Mouse (Mus musculus) lung, embryonic 15.5 days (tissue): Measurements from ENCODE around the gene Pde6b. TPM values are rescaled to one million over a fixed set of nuclear protein-coding genes. Genes with fewer than 3 reads are reported as not detected.

Experiments
- ATAC-seq: fragments of 200-750 bp; cut with Nextera tagmentation; 2 replicates; pipeline ENCODE4 v1.8.0; 2017; ENCODE audit warnings: moderate number of reproducible peaks, borderline replicate concordance; ENCODE audit not compliant: low FRiP score, low TSS enrichment; ENCODE audit errors: extremely low read depth
- H3K27ac ChIP-seq: fragments of 300-500 bp; sonication (generic); 2 replicates; pipeline ENCODE4 v1.5.1; 2015; ENCODE audit warnings: moderate library complexity, mild to moderate bottlenecking, inconsistent platforms
- H3K27me3 ChIP-seq: fragments of 300-500 bp; sonication (generic); 2 replicates; pipeline ENCODE4 v1.6.1; 2015; ENCODE audit warnings: inconsistent platforms
- H3K36me3 ChIP-seq: fragments of 300-500 bp; sonication (generic); 2 replicates; pipeline ENCODE4 v1.6.1; 2015; ENCODE audit warnings: inconsistent platforms
- H3K4me1 ChIP-seq: fragments of 300-500 bp; sonication (generic); 2 replicates; pipeline ENCODE4 v1.6.1; 2015; ENCODE audit warnings: inconsistent platforms
- H3K4me2 ChIP-seq: fragments of 300-500 bp; sonication (generic); 2 replicates; pipeline ENCODE4 v1.6.1; 2015; ENCODE audit warnings: inconsistent platforms, mild to moderate bottlenecking, moderate library complexity
- H3K4me3 ChIP-seq: fragments of 300-500 bp; sonication (generic); 2 replicates; pipeline ENCODE4 v1.5.1; 2015; ENCODE audit warnings: mild to moderate bottlenecking, inconsistent platforms
- H3K9ac ChIP-seq: fragments of 300-500 bp; sonication (generic); 2 replicates; pipeline ENCODE4 v1.6.1; 2015; ENCODE audit warnings: inconsistent platforms
- H3K9me3 ChIP-seq: fragments of 300-500 bp; sonication (generic); 2 replicates; pipeline ENCODE4 v1.6.1; 2016; ENCODE audit warnings: inconsistent platforms
- WGBS: fragments of 180-500 bp; shearing (Covaris S2); methylation state at CpG from one replicate; pipeline ENCODE4 v1.1.7; 2015; 5-methylcytosine and 5-hydroxymethylcytosine counted together
- polyA plus RNA-seq: library from polyadenylated mRNA; unstranded; fragments of >200 nt; fragmentation: Nextera tagmentation; extraction: Ambion mirVana; gene quantifications from 2 replicates; pipeline ENCODE4 v1.2.1, GENCODE M21; 2015

Gene Pde6b
- polyA plus RNA-seq, 1 experiment from 2014 or later = 0.32 TPM

DNA sequence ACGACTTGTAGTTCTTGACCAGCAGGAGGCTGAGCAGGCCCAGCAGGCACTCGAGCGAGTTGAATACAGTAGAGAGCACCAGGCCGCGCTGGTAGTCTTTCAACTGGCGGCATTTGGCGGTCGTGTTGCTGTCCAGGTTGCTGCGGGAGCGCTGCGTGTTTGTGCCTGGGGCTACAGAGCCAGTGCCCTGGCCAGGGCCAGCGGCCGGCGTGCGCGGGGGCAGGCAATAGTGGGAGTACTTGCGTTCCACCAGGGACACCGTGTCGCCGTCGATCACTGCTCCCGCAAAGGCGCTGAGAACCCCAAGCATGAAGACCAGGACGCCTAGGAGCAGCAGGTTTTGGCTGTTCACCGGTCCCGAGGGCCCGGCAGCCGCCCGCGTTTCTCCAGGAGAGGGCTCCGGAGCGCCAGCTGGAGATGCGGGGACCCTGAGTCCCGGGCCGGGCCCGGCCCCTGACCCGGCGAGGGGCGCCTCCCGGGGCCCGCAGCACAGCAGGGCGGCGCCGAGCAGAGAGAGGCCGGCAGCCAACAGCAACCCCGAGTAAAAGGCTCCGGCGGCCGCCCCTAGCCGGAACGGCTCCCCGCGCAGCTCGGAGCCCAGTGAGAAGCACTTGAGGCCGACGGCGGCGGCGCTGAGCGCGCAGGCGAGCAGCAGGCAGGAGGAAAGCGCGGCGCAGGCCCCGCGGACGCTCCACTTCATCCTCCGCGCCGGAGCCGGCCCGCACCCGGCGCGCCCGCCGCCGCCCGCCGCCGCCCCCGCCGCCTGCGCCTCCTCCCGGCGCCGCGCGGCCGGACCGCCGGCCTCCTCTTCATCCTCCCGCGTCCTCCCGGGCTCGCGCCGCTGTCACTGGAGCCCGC lies 21.0 kb upstream of the Pde6b start:
- H3K9ac ChIP-seq = peak overlapping the region; percentile 22; the same call in 1 of the 2 replicates
- WGBS = under 1% methylated on average over 84 of the region's 100 CpGs

DNA sequence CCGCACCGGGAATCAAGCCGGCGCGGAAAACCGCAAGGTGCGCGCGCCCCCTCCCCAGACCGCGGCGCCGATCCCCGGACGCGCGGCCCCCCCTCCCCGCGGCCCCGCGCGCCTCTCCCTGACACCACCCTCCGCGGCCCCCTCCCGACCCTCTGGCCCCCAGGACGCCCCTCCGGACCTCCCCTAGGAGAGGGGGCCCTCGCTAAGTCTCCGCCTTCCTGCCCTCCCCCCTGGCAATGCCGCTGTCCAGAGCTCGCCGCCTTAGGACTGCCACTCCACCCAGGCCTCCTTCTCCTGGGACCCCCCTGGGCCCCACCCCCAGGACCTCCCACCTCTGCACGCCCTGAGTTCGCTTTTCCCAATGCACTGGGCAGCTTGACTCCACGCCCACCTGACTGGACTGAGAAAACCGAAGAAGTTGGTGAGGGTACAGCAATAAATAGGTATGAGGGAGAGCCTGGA lies 20.3 kb upstream of the Pde6b start, which contains the start of gene Gm42517:
Gm42517 (minus strand) TSS at position 52 of the 462 bp plus-strand sequence.
- peaks cover 97% of the 10 kb centered on the region for H3K27me3 ChIP-seq
- H3K4me1 ChIP-seq = peaks cover 32% of the 10 kb centered on the region
- no peaks in the 10 kb centered on the region for H3K36me3 ChIP-seq
- peak; percentile 29; the same call in 1 of the 2 replicates for ATAC-seq
- no peaks in the 10 kb centered on the region for H3K9me3 ChIP-seq
- peak within 1 kb of the TSS; percentile 97 for H3K4me2 ChIP-seq
- H3K27ac ChIP-seq = no peak within 1 kb of the TSS
- H3K9ac ChIP-seq = peak within 1 kb of the TSS; percentile 22; the same call in 1 of the 2 replicates
- 2% methylated on average over 19 of the region's 36 CpGs for WGBS
- peak within 1 kb of the TSS; percentile 52 for H3K4me3 ChIP-seq

More for the DNA sequence above, 21.0 kb upstream of the Pde6b start:
- Histone ChIP-seq H3K4me2 (peak overlapping the region; percentile 97), H3K27ac (no peak overlapping the region), H3K4me3 (peak overlapping the region; percentile 52), H3K9me3 (no peaks in the 10 kb centered on the region), H3K36me3 (no peaks in the 10 kb centered on the region), H3K4me1 (peaks cover 32% of the 10 kb centered on the region), H3K27me3 (peaks cover 94% of the 10 kb centered on the region)
- ATAC-seq = peak; percentile 50

GRCm38 (mm10) chr5:108368446-108368845 lies 19.7 kb upstream of the Pde6b start:
- peaks cover 97% of the 10 kb centered on the region for H3K27me3 ChIP-seq
- H3K4me2 ChIP-seq = peak overlapping the region; percentile 97
- H3K9ac ChIP-seq = no peak overlapping the region
- H3K4me3 ChIP-seq = peak overlapping the region; percentile 52
- H3K36me3 ChIP-seq = no peaks in the 10 kb centered on the region
- no peak for ATAC-seq
- H3K4me1 ChIP-seq = peaks cover 32% of the 10 kb centered on the region
- H3K27ac ChIP-seq = no peak overlapping the region
- no peaks in the 10 kb centered on the region for H3K9me3 ChIP-seq
- 4% methylated on average over 6 of the region's 6 CpGs for WGBS

DNA sequence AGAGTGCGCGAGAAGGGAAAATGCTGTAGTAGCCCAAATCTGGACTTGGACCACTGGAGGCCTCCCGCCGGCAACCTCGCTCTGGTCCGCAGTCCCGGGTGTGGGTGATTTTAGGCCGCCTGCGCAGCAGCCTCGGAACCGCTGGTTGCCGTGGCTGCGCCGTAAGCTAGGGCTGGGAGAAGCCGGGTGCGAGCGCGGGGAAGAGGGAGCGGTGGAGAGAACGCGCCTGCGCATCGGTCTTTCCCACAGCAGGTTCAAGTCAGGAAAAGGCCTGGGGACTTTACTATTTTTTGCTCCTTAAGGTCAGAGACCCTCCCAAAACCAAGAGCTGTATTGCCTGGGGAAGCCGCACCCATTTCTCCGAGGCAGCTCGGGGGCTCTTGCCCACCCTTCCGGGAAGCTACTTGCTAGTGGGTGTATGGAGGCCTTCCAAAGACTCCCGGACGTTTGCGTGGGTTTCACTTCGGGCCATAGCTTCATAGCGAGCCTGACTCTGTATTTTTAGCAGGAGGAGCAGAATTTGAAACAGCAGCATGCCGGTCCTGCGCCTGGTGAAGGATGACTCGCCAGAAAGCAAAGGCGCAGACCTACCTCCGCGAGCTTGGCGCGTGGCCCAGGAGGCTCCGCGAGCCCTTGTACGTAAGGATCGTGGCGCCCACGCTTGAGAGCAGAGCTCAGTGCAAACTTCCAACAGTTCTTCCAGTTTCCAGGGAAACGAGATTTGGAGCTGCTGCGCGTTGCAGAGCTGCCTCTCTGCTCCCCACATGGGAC lies 19.2 kb upstream of the Pde6b start:
- Histone ChIP-seq H3K4me3 (peak overlapping the region; percentile 52), H3K9ac (no peak overlapping the region; the same call in 1 of the 2 replicates), H3K27me3 (peaks cover 92% of the 10 kb centered on the region), H3K4me2 (peak overlapping the region; percentile 97), H3K9me3 (no peaks in the 10 kb centered on the region), H3K36me3 (no peaks in the 10 kb centered on the region), H3K27ac (no peak overlapping the region), H3K4me1 (peaks cover 32% of the 10 kb centered on the region)
- WGBS = under 1% methylated on average over 49 of the region's 49 CpGs
- ATAC-seq = no peak

DNA sequence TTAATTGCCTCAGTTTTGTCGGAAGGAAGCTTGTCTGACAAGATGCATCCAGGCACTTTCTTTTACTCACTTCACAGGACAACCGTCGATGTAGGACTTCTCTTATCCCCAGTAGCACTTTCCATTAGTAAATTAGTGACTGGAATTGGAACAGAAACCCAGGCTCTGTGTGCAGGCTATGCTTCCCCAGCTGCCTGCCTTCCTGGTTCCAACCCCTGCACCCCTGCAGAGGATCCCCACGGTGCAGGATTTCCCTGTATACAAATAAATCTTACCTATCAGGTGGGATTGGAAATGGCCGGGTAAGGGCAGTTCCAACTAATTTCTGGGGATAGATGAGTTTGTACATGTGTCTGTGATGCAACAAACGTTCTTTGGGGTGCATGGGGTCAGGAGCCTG lies 18.2 kb upstream of the Pde6b start:
- H3K27ac ChIP-seq = no peak overlapping the region
- H3K36me3 ChIP-seq = no peaks in the 10 kb centered on the region
- 3% methylated on average over 6 of the region's 6 CpGs for WGBS
- H3K4me1 ChIP-seq = peaks cover 32% of the 10 kb centered on the region
- no peak overlapping the region for H3K4me2 ChIP-seq
- H3K4me3 ChIP-seq = no peak overlapping the region
- H3K9me3 ChIP-seq = no peaks in the 10 kb centered on the region
- H3K27me3 ChIP-seq = peaks cover 83% of the 10 kb centered on the region
- H3K9ac ChIP-seq = no peak overlapping the region
- no peak for ATAC-seq

- Histone ChIP-seq H3K4me2 (no peak overlapping the region), H3K4me3 (no peak overlapping the region), H3K9me3 (no peaks in the 10 kb centered on the region), H3K36me3 (no peaks in the 10 kb centered on the region), H3K9ac (no peak overlapping the region), H3K27ac (no peak overlapping the region), H3K27me3 (peaks cover 42% of the 10 kb centered on the region), H3K4me1 (peaks cover 6% of the 10 kb centered on the region)
- WGBS = 62% methylated on average over 5 of the region's 5 CpGs
- ATAC-seq = no peak
Measured at GRCm38 (mm10) chr5:108374079-108374478, 14.1 kb upstream of the Pde6b start.

DNA sequence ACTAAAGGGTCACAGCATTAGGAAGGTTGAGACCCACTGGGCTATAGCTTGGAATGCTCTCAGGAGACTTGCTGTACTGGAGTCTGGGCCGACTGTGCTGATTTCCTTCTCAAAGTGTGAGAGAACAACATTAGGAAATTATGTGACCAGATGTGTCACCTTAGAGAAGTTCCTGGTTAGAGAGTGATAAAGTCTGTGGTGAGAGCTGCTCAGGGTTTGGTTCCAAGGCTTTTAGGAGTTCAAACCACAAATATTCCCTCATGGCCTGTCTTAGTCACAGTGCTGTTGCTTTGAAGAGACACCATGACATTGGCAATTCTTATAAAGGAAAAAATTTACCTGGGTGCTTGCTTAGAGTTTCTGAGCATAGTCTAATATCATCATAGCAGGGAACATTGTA lies 12.1 kb upstream of the Pde6b start:
- no peaks in the 10 kb centered on the region for H3K36me3 ChIP-seq
- ATAC-seq = no peak
- no peaks in the 10 kb centered on the region for H3K9me3 ChIP-seq
- H3K27ac ChIP-seq = no peak overlapping the region
- H3K4me3 ChIP-seq = no peak overlapping the region
- 62% methylated on average over 1 of the region's 1 CpGs for WGBS
- H3K9ac ChIP-seq = no peak overlapping the region
- peaks cover 22% of the 10 kb centered on the region for H3K27me3 ChIP-seq
- no peak overlapping the region for H3K4me2 ChIP-seq
- no peaks in the 10 kb centered on the region for H3K4me1 ChIP-seq

DNA sequence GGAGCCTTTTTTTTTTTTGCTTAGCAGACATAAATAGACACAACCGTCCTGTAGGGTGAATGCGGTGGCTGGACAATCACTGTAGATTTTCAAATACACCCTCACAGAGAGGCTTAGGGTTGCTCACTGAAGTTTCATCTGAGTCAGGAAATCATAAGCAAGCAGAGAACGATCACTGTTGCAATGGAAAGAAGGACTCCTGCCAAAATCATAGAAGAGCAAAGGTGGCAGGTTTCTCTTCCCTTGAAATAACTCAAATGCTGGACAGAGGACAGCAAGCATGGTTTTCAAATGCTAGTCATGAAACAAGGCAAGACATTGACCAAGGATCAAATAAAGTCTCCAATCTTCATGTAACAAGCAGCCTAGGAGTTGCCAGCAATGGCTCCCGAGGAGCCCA lies 9.8 kb upstream of the Pde6b start:
- H3K27me3 ChIP-seq = 0 out of 2 replicates have a peak, but pooled peaks cover 2% of the 10 kb centered on the region
- H3K4me2 ChIP-seq = no peak overlapping the region
- no peak overlapping the region for H3K4me3 ChIP-seq
- H3K36me3 ChIP-seq = no peaks in the 10 kb centered on the region
- no peak overlapping the region for H3K9ac ChIP-seq
- H3K9me3 ChIP-seq = no peaks in the 10 kb centered on the region
- ATAC-seq = no peak
- no peaks in the 10 kb centered on the region for H3K4me1 ChIP-seq
- WGBS = 81% methylated on average over 4 of the region's 4 CpGs
- H3K27ac ChIP-seq = no peak overlapping the region

- Histone ChIP-seq H3K9ac (no peak overlapping the region), H3K27ac (no peak overlapping the region), H3K36me3 (no peaks in the 10 kb centered on the region), H3K4me1 (no peaks in the 10 kb centered on the region), H3K27me3 (no peaks in the 10 kb centered on the region), H3K4me3 (no peak overlapping the region), H3K9me3 (no peaks in the 10 kb centered on the region), H3K4me2 (no peak overlapping the region)
- WGBS = 81% methylated on average over 2 of the region's 2 CpGs
- no peak for ATAC-seq
Measured at GRCm38 (mm10) chr5:108385632-108386031, 2.6 kb upstream of the Pde6b start.

DNA sequence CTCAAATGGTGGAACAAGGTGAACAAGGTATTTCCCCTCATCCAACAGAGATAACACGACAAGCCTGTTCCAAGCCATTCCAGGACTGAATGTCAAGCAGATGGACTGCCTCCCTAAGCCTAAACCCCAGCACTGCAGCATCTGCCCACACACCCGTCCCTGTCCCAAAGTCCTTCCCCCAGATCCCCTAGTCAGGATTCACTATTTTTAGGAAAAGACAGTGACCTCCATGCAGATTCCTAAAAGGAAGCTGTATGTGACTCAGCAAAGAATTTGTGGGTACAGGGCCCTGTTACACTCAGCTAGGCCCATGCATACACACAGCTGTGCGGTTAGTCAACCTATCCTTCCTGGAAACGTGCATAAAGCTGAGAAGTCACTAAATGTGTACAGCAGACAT lies 1.7 kb upstream of the Pde6b start:
- WGBS = 59% methylated on average over 4 of the region's 4 CpGs
- ATAC-seq = no peak
- H3K4me3 ChIP-seq = no peak overlapping the region
- no peaks in the 10 kb centered on the region for H3K36me3 ChIP-seq
- H3K4me2 ChIP-seq = no peak overlapping the region
- no peaks in the 10 kb centered on the region for H3K27me3 ChIP-seq
- no peak overlapping the region for H3K27ac ChIP-seq
- no peaks in the 10 kb centered on the region for H3K9me3 ChIP-seq
- no peak overlapping the region for H3K9ac ChIP-seq
- no peaks in the 10 kb centered on the region for H3K4me1 ChIP-seq

DNA sequence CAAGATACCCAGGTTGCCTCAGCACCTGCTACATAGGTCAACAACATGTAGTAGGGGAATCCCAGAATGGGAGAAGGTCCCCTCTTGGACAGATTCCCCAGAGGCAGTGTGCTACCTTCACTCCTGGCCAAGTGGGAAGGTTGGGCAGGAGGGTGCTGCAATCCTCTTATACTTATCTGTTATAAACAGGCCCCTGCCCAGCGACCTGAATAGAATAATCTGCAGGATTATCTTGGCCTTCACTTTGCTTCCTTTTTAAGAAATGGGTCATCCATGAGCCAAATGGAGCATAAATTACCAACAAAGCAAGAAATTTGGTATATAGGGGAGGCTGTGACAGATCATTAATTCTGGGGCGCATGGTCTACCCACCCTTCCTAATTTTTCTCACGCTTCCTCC lies 1.6 kb downstream of the Pde6b start:
- WGBS = 67% methylated on average over 3 of the region's 3 CpGs
- Histone ChIP-seq H3K4me1 (no peaks in the 10 kb centered on the region), H3K4me2 (no peak overlapping the region), H3K27ac (no peak overlapping the region), H3K4me3 (no peak overlapping the region), H3K27me3 (no peaks in the 10 kb centered on the region), H3K9me3 (no peaks in the 10 kb centered on the region), H3K36me3 (no peaks in the 10 kb centered on the region), H3K9ac (no peak overlapping the region)
- ATAC-seq = no peak

DNA sequence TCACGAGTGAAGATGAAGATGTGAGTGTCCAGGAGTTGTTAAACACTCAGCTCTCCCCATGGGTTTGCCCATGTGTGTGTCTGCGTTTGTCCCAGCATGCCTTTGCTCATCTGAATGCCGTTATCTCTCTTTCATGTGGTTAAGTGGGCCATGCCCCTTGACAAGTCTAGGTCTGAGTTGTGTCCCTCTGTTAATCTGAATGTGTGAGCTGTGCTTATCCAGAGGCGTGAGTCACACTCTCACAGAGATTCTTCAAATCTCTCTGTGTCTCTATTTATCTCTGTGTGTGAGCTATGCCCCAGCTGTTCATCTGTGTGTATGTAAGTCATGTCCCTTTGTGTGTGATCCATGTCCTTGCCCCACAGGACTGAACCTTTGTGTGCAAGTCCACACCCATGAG lies 15.3 kb downstream of the Pde6b start:
- H3K27ac ChIP-seq = no peak overlapping the region
- no peak overlapping the region for H3K4me2 ChIP-seq
- H3K27me3 ChIP-seq = no peaks in the 10 kb centered on the region
- no peak for ATAC-seq
- H3K4me1 ChIP-seq = no peaks in the 10 kb centered on the region
- WGBS = 61% methylated on average over 4 of the region's 4 CpGs
- no peaks in the 10 kb centered on the region for H3K36me3 ChIP-seq
- H3K9ac ChIP-seq = no peak overlapping the region
- no peaks in the 10 kb centered on the region for H3K9me3 ChIP-seq
- H3K4me3 ChIP-seq = no peak overlapping the region
